Mouse (Mus musculus) layer of hippocampus, postnatal 14 days (tissue): Measurements from ENCODE around the gene Sigirr. TPM values are rescaled to one million over a fixed set of nuclear protein-coding genes. Genes with fewer than 3 reads are reported as not detected.
A peak's percentile ranks its signal among the peaks of the same experiment; 100 is the strongest.

Experiments used
- DNase-seq, 2 experiments: peaks; one replicate each; pipeline ENCODE4 v3.0.0; 2021 to 2022; ENCODE audit warnings: low spot score in 2 of 2, mixed read lengths in 1 of 2
- total RNA-seq, 2 experiments: library from RNA; stranded (reverse); gene quantifications; 2 replicates each; pipeline ENCODE4 v1.2.3; 2021

Sigirr gene
- total RNA-seq, 2 experiments from 2014 or later, result 2.3 to 3.0 TPM

DNA sequence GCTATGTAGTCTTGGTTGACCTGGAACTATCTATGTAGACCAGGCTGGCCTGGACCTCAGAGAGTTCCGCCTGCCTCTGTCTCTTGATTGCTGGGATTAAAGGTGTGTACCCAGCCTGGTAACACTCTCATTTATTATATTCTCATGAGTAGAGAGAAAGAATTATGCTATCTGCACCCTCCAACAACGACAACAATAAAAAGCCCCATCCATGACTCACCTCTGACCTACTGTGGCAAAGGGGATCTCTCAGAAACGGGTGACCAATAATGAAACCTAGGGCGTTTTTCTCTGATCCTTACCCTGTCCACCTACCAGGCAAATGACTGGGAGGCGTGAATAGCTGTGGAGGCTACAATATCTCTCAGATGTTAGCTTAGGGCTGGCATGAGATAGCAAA is 3.2 kb downstream of the Sigirr start:
- DNase-seq, result no peak

DNA sequence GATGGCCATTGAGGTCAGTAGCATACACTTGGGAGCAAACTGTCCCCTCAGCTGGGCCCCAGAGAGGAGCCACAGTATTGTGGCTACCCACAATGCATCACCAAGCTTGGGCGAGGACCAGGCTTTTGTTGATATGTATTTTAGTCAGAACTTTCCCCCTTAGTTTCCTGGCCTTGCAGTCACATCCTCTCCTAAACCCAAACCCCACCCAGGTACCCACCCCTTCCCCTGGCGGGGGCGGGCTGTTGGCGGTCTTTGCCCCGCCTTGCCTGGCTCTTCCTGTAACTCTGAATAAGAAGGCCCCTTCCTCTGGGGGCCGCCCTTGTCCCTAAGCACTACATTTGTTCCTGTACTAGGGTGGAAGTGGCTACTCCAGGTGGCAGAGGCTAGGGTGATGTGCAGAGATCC is 3.7 kb downstream of the Sigirr start:
- DNase-seq, result no peak

DNA sequence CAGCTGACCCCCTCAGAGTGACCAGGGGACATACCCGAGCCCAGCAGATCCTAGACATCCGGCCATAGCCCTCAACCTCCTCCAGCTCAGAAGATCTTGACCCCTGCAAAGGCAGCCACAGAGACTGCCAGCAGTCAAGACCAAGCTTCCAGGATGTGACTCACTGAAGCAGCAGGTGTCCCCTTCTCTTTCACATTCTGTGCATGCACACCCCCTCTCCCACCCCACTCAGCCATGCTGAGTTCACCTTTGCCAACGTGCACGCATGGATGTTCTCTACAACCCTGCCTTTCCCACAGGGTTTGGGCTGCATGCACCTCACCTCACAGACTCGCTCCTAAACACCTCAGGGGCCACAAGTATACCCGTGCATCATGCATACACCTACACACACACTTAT is 4.4 kb downstream of the Sigirr start:
- no peak for DNase-seq

DNA sequence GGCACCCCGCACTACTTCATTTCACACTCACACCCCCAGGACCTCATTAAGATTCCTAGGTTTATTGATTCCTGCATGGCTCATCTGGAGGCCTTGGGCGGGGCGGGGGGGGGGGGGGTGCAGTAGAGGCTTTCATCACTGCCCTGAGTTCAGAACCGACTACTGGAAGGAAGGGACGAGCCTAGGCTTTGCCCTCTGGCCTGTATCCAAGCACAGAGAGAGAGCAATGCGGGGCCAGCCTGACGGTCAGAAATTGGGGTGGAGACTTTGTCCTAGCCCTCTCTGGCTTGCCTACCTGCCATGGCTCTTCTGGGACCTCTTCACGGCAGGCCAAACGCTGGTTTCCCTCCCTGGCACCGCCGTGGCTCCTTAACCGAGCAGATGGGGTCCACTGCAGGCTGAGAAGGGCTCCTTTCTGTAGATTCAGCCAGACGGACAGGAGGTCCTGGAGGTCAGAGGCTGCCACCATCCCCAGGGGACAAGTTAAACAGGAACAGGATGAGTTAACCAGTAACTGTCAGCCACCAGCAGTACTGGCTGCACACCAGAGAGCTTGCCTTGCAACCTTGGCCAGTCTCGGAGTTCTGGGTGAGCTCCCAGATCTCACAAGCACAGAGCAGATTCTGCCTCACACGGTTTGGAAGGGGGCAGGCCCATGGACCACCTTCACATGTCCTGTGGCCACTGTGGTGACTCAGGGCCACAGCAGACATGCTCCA is 5.7 kb downstream of the Sigirr start:
- DNase-seq, result no peak

DNA sequence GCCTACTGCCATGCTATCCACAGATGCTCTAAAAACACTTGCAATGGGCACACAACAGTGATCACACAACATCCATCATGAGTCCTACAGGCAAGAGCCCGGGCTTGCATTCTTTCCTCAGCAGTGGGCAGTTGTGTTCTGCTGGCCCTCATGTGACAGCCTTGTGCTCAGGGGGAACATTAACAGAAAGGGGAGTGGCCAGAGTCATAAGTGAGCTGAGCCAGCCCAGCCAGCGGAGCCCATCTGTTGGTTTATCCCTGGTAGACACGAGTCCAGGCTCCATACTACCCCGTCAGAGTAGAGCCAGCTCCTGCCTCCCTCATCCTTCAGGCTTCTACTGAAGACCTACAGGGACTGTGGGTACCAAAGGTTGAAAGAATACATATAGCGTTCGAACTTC is 6.4 kb downstream of the Sigirr start:
- DNase-seq, result no peak

DNA sequence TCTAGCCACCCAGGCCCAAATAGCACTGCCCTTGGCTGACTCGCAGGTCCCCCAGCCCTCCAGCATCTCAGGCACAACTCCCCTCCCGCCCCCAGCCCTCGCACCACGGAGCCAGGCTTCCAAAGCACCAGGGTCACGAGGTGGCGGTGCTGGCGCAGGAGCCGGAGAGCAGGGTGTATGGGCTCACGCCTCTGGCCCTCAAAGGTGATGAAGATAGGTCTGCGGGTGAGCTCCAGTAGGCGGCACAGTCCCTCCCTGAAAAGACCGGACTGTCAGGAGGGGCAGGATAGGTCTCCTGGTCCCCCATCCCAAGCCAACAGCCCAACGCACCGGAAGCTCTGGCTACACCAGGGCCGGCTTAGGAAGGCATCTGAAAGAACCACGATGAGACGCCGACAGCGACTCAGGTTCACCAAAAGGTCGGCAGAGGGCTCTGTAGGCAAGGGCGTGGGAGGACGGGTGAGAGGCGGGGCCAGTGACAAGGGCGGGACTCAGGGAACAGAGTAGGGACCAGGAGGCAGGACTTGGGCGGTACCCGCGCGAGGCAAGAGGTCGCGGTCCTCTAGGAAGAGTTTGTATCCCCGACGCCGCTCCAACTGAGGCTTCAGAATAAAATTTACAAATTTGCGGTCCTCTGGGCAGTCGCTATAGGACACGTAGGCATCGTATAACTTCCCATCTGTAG is 8.2 kb downstream of the Sigirr start:
- peak in 1 of 2 experiments; percentile 41 for DNase-seq

DNA sequence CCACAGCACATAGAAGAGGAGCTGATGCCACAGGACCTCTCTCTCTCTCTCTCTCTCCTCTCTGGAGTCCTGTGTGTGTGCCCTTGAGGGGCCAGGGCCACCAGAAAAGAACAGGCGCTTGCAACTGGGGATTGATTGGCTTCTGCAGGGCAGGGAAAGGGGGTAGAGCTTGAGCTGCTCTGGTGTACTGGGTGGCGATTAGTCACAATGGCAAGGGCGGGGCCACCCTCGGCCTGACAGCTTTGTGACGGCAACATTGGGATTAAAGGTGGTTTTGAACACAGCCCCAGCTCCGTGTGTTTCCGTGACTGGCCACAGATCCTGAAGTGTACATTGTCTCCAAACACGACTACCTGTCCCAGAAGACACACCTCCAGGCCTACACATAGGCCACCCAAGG is 10.1 kb downstream of the Sigirr start:
- no peak for DNase-seq

DNA sequence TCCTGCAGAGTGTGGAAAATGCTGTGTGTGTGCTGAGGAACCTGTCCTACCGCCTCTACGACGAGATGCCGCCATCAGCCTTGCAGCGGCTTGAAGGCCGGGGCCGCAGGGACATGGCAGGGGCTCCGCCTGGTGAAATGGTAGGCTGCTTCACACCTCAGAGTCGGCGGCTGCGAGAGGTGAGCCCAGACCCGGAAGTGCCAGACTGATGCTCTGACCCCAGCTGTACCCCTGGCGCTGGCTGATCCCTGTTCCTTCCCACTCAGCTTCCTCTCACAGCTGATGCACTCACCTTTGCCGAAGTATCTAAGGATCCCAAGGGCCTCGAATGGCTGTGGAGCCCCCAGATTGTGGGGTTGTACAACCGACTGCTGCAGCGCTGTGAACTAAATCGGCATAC is 11.9 kb downstream of the Sigirr start:
- no peak for DNase-seq

DNA sequence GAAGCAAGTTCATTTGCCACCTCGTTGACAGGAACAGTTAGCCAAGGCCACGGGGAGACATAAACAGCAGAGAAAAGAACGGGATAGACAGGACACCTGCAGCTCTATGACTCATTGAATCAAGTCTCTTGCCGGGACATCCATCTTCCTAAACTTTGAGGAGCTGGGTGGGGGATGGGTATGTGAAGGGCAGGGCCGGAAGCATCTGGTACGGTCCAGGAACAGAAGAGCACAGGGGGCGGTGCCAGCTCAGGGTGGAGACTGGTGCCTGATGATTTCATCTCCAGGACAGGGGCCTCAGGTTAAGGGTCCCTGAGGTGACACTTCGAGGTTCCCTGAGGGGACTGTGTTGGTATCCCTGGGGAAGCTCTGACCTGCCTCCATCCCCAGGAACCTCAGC is 12.5 kb downstream of the Sigirr start:
- DNase-seq, result no peak

DNA sequence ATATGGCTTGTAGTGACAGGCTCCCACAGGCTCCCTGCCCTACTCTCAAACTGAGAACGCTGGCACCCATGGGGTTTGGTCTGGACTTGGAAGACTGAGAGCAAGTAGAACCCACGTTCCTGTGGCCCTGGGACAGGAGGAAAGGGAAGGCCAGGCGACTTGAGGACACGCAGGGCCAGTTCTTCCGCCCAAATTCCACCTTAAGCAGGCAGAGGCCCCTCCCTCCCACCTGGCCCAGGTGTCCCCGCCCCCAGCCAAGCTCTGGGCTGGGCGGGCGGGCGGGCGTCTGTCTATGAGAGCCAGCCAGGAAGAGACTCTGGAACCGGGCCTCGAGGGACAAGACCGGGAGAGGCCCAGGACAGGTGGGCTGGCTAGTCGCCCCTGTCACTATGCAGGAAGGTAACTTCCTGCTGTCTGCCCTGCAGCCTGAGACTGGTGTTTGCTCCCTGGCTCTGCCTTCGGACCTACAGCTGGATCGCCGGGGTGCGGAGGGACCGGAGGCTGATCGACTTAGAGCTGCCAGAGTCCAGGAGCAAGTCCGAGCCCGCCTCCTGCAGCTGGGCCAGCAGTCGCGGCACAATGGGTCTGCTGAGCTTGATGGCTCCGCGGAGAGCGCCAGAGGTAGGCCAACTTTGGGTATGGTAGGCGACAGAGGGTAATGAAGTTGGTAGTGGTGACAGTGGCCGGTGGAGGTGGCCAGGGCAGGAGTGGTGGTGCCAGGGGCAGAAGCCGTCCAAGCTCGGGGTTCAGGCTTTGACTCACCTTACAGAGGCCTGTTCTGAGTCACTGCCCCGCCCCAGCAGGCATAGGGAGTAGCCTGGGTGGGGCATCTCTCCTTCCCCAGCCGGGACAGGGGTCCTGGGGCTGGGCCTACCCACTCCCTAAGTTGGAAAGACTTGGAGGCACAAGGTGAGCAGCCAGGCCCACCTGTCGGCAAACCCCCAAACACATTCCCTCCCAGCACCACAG is 20.6 kb downstream of the Sigirr start:
- no peak for DNase-seq

DNA sequence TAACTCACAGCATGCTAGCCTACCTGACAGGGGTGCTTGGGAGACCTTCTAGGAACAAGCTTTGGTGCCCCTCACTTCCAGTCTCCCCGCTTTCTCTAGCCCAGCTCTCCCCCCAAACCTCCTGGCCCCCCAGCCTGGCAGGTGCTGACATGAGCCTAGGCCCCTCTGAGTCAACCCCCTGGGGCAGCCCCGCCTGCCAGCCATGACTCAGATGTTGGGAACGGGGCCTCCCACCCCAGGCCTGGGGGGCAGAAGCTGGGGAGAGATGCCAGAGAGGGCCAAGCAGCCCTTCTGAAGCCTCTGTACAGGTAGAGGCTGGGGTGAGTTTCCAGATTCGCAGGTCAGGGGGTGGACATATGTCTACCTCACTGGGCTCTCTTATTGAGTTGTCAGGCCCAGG is 21.5 kb downstream of the Sigirr start:
- DNase-seq, result no peak

DNA sequence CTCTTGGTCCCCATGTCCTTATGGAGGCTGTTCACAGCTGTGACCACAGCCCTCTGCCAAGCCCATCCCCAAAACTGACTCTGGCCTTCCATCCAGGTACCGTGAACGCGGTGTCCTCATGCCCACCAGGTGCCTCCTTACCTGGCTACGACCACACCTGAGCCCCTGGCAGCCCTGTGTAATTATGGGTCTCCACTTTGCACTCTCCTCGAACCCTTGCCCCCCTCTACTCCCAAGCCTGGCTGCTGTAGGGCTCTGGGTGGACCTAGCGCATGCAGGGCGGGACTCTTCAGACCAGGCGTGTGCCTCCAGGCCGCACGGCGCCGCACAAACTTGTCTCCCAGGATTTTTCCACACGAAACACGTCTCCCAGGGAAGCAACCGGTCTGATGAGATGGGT is 22.5 kb downstream of the Sigirr start, which contains the start of gene Pkp3:
Gene Pkp3 (plus strand): TSS at position 378 of the 400 bp plus-strand sequence.
- no peak for DNase-seq

DNA sequence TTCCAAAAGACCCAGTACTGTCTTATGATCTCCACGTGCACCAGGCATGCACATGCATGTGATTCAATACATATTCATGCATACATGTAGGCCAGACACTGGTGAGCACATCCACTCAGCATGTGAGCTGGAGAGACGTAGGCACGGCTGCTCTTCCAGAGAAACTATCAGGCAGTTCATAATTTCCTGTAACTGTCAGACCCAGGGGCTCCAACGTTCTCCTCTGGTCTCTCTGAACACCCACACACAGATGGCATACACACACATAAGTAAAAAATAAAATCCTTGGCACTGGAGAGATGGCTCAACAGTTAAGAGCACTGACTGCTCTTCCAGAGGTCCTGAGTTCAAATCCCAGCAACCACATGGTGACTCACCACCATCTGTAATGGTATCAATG is 26.6 kb downstream of the Sigirr start:
- no peak for DNase-seq

DNA sequence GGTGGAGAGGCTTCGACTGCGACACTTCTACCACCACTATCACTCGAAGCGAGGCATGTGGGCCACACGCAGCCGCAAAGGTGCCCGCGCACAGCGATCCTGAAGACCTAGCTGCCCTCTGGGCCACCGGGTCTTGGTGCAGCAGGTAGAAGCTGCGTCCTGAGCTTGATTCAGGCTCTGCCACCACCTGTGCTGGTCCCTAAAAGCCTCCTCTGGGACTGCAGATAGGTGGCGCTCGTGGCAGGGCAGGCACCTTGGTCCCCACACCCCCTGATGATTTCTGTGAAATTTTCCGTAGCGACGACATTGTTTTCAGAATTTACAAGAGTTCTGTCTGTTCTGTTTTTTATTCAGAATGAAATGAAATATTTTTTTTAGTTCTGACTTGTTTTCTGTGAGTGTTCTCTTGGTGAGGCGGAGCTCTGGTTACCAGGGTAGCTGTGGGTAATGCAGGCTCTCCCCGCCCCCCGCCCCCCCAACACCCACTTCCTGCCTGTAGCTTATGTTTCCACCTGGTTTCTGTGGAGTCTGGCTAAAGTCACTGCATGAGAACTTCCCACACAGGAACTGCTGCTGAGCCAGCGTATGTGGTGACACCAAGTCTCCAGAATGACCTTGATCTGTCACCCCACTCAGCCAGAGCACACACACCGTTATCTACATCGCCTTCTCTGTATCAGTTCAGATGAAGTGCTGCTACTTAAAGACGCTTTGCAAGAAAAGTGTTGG is 28.2 kb downstream of the Sigirr start:
- DNase-seq, result peak; percentile 24 to 54

DNA sequence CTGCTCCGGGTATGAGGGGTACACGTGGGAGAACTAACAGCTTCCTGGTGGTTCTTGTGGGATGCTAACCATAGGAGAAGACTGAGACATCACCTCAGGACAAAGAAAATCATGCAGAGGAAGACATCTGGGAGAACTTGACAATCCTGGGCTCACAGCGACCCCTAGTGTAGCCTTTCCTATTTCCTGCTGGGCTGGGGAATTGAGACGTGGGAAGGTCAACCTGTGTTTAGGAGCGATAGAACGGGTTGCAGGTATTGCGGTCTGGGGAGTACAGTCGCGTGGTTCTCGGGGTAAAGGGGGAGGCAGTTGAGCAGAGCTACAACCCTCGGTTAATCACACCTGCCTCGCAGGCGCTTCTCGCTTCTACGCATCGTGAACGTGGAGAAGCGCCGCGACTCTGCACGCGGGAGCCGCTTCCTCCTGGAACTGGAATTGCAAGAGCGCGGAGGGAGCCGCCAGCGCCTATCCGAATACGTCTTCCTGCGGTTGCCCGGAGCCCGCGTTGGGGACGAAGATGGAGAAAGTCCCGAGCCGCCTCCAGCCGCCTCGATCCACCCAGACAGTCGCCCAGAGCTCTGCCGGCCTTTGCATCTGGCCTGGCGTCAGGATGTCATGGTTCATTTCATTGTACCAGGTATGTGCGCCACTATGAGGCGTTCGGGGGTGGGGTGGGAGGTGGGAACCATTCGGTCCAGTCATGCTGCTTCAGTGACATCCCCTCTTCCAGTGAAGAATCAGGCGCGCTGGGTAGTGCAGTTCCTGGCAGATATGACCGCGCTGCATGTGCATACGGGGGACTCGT is 30.1 kb downstream of the Sigirr start:
- peak; percentile 79 to 80 for DNase-seq

DNA sequence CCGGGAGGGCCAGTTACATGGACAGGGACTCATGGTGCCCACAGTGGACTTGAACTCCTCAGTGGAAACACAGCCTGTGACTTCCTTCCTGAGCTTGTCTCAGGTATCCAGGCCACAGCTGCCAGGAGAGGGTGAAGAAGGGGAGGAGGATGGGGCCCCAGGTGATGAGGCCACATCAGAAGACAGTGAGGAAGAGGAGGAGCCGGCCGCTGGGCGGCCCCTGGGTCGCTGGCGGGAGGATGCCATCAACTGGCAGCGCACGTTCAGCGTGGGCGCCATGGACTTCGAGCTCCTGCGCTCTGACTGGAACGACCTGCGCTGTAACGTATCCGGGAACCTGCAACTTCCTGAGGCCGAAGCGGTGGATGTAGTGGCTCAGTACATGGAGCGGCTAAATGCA is 32.0 kb downstream of the Sigirr start:
- DNase-seq, result no peak

DNA sequence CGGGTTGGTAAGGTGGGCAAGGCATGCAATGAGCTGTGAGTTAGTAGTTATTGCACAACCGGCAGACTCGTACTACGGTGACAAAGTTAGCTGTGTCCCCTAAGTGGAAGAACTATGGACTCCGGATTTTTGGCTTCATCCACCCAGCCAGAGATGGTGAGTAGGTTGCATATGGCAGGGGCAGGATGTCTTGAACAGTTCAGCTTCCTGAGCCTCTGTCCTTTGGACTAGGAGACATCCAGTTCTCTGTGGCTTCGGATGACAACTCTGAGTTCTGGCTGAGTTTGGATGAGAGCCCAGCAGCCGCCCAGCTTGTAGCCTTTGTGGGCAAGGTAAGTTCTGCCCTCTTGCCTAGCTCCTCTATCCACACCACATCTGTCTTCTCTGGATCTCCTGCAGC is 35.8 kb downstream of the Sigirr start:
- DNase-seq, result no peak

DNA sequence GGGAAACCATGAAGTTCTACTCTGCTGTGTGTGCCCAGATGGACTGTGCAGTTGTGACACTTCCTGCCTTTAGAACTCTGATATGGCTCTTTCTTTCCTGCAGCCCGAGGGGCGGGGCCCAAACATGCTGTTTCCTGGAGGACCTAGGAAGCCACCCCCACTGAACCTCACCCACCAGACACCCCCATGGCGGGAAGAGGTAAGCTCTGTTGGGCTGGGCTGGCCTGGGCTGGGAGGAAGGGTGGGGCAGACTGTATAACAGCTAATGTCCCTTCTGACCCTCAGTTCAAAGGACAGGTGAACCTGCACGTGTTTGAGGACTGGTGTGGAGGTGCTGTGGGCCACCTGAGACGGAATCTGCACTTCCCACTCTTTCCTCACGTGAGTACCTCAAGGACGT is 36.2 kb downstream of the Sigirr start:
- no peak for DNase-seq

DNA sequence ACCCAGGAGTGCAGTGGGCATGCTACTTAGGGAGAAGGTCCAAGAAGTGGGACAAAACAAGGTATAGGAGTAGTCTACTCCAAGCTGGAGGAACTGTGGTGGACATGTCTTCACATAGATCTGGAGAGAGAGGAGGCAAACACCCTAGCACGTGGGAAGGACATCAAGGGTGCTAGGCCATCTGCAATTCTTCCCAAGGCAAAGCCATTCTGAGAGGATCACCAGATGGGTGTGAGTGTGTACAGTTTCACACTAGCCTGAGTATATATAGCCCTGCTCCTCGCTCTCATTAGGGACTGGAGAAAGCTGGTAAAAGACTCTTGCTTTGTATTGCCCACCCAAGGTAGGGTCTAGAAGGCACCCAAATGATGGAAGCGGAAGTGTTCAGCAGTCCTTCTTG is 37.0 kb downstream of the Sigirr start:
- no peak for DNase-seq

DNA sequence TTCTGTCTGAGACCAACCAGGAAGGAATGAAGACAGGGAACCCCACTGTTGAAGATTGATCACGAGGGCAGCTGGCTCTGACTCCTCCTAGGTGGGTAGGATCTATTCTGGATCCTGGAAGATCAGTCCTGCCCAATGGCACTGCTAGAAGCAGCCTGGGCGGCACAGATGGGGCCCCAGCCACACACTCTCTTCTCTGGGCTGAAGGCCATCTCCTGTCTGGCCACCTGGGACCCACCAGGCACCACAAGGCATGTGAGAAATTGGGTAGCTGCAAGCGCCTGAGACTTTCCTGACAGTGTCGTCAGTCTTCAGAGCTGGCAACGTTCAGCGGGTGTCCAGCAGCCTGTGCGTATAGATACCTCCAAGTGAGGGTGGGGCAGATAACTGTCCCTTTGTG is 37.8 kb downstream of the Sigirr start:
- peak in 1 of 2 experiments; percentile 34 for DNase-seq
